Mouse (Mus musculus) midbrain, embryonic 16.5 days (tissue): ENCODE results near the gene Fgr. TPM values are rescaled to one million over a fixed set of nuclear protein-coding genes. Genes with fewer than 3 reads are reported as not detected.

Experiments
- ATAC-seq: fragments of 200-750 bp; cut with Nextera tagmentation; 2 replicates; pipeline ENCODE4 v1.8.0; 2017; ENCODE audit warnings: moderate TSS enrichment
- H3K27ac ChIP-seq: fragments of 300-500 bp; sonication (generic); 2 replicates; pipeline ENCODE4 v1.5.1; 2014; ENCODE audit warnings: mild to moderate bottlenecking, low read length, mixed read lengths
- H3K27me3 ChIP-seq: fragments of 300-500 bp; sonication (generic); 2 replicates; pipeline ENCODE4 v1.6.1; 2014; ENCODE audit warnings: low read depth, low read length, mixed read lengths; ENCODE audit not compliant: control insufficient read depth, insufficient read depth
- H3K36me3 ChIP-seq: fragments of 300-500 bp; sonication (generic); 2 replicates; pipeline ENCODE4 v1.6.1; 2014; ENCODE audit warnings: mild to moderate bottlenecking, low read length, moderate library complexity, mixed read lengths; ENCODE audit not compliant: control insufficient read depth, insufficient read depth
- H3K4me1 ChIP-seq: fragments of 300-500 bp; sonication (generic); 2 replicates; pipeline ENCODE4 v1.6.1; 2014; ENCODE audit warnings: mild to moderate bottlenecking, low read length, mixed read lengths; ENCODE audit not compliant: control insufficient read depth, insufficient read depth
- H3K4me2 ChIP-seq: fragments of 300-500 bp; sonication (generic); 2 replicates; pipeline ENCODE4 v1.6.1; 2014; ENCODE audit warnings: mild to moderate bottlenecking, low read length, mixed read lengths
- H3K4me3 ChIP-seq: fragments of 300-500 bp; sonication (generic); 2 replicates; pipeline ENCODE4 v1.5.1; 2014; ENCODE audit warnings: low read depth, mild to moderate bottlenecking, low read length, moderate library complexity, mixed read lengths
- H3K9ac ChIP-seq: fragments of 300-500 bp; sonication (generic); 2 replicates; pipeline ENCODE4 v1.6.1; 2014; ENCODE audit warnings: low read depth, low read length, mixed read lengths
- H3K9me3 ChIP-seq: fragments of 300-500 bp; sonication (generic); replicated peaks from 2 replicates; pipeline ENCODE4 v1.6.1; 2014; ENCODE audit warnings: mild to moderate bottlenecking, low read length, mixed read lengths; ENCODE audit not compliant: control insufficient read depth, poor library complexity, severe bottlenecking
- WGBS: fragments of 180-500 bp; shearing (Covaris S2); extraction: QIAGEN DNeasy Blood & Tissue Kit; methylation state at CpG from one replicate; pipeline ENCODE4 v1.1.7; 2014; 5-methylcytosine and 5-hydroxymethylcytosine counted together
- polyA plus RNA-seq: library from polyadenylated mRNA; unstranded; fragments of >200 nt; fragmentation: Nextera tagmentation; extraction: Ambion mirVana; gene quantifications from 2 replicates; pipeline ENCODE4 v1.2.1, GENCODE M21; 2015

Fgr gene
- polyA plus RNA-seq, 1 experiment from 2014 or later: 0.05 TPM

DNA sequence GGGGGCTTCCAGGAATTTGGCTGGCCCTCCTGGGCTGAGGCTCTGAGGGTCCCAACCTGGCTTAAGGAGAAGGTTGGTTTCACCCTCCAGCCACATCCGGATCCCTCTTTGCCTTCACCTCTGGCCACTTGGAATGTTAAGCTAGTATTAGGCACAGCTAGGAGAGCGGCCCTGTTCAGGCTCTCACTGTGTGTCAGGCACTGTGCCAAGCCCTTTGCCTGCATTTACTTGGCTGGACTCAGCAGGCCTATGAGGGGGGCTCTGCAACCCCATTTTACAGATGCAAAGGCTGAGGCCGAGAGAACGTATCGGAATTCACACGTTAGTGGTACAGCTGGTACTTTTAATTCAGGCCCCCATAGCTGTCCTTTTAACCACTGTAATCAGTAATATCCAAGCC, 49.7 kb downstream of the Fgr start:
- Histone ChIP-seq H3K4me3 (no peak overlapping the region), H3K9ac (no peak overlapping the region), H3K9me3 (no peaks in the 10 kb centered on the region), H3K27me3 (no peaks in the 10 kb centered on the region), H3K27ac (peak overlapping the region; percentile 72), H3K4me2 (peak overlapping the region; percentile 51; the same call in 1 of the 2 replicates), H3K4me1 (peaks cover 83% of the 10 kb centered on the region), H3K36me3 (peaks cover 3% of the 10 kb centered on the region; the same call in 1 of the 2 replicates)
- ATAC-seq: no peak
- 72% methylated on average over 6 of the region's 6 CpGs for WGBS

DNA sequence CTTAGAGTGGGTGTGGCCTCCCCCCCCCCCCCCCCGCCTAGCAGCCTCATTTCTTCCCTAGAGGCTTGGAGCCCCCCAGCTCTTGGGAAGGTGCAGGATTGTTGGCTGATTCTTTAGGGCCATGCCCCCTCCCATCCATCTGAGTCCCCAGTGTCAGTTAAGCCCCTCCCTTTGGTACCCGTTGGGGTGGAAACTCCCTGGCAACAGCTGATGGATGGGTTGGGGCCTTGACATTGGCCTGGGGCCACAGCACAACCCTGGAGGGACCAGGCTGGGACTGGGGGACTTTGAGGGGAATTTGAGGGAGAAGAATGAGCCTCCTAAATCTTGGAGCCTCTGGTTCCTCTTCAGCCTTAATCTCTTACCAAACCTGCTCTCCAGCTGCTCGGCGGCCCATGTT, 50.5 kb downstream of the Fgr start:
- WGBS: 10% methylated on average over 3 of the region's 4 CpGs
- peaks cover 3% of the 10 kb centered on the region; the same call in 1 of the 2 replicates for H3K36me3 ChIP-seq
- H3K9me3 ChIP-seq: no peaks in the 10 kb centered on the region
- no peak overlapping the region for H3K4me2 ChIP-seq
- H3K27me3 ChIP-seq: no peaks in the 10 kb centered on the region
- no peak overlapping the region for H3K4me3 ChIP-seq
- peak overlapping the region; percentile 47; the same call in 1 of the 2 replicates for H3K27ac ChIP-seq
- peak overlapping the region; percentile 33 for H3K9ac ChIP-seq
- ATAC-seq: no peak
- peaks cover 78% of the 10 kb centered on the region for H3K4me1 ChIP-seq

DNA sequence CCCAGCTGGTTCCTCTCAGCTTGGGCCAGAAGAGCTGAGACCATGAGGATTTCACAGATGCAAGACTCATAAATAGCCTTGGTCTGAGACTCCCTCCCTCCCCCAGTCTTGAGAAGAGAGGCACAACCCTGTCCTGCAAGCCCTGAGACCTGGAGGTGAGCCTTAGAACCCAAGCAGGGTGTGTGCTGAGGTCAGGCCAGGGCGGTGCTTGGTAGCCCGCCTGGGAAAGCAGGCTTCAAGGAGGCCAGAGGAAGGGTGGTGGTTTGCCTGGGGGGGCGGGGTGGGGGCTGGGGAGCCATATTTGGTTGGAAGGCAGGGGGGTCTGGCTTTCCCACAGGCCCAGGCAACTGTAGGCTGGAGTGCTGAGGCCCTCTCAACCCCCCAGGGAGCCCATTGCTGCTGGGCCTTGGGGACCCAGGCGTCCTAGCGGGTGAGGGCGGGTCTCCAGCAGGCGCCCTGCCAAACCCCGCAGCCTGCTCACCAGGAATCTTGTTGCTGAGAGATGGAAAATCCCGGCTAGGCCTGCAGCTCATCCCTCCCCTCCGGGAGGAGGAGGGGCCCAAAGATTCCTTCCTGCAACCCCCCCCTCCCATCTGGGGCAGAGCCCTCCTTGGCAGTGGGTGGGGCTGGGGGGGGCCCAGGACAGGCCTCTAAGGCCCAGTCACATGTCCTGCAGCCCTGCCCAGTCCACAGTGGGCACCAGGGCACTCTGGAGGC, 51.2 kb downstream of the Fgr start:
- no peak overlapping the region for H3K4me2 ChIP-seq
- peak overlapping the region; percentile 33 for H3K9ac ChIP-seq
- ATAC-seq: no peak
- no peaks in the 10 kb centered on the region for H3K9me3 ChIP-seq
- peaks cover 3% of the 10 kb centered on the region; the same call in 1 of the 2 replicates for H3K36me3 ChIP-seq
- 11% methylated on average over 10 of the region's 10 CpGs for WGBS
- H3K27ac ChIP-seq: peak overlapping the region; percentile 47; the same call in 1 of the 2 replicates
- no peak overlapping the region for H3K4me3 ChIP-seq
- peaks cover 72% of the 10 kb centered on the region for H3K4me1 ChIP-seq
- no peaks in the 10 kb centered on the region for H3K27me3 ChIP-seq

DNA sequence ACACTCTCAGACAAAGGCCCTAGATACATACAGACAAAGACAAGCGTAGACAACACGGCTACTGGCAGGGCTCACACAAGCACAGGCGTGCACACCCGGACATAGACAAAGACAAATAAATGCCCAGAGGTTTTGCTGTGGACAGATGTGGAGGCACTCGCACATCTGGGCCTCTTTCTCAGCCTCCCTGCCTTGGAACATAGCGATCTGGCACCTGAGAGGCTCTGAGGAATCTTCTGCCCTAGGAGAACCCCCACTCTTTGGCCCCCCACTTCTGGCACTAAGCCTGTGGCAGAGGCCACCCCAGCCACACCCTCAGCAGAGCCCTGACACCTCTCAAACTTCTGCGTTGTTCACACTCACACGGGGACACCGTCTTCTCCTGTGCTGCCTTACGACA, 52.4 kb downstream of the Fgr start:
- H3K27me3 ChIP-seq: no peaks in the 10 kb centered on the region
- H3K27ac ChIP-seq: no peak overlapping the region; the same call in 1 of the 2 replicates
- ATAC-seq: no peak
- H3K4me3 ChIP-seq: no peak overlapping the region
- no peak overlapping the region for H3K9ac ChIP-seq
- no peak overlapping the region for H3K4me2 ChIP-seq
- H3K4me1 ChIP-seq: peaks cover 60% of the 10 kb centered on the region
- no peaks in the 10 kb centered on the region for H3K9me3 ChIP-seq
- WGBS: 72% methylated on average over 10 of the region's 10 CpGs
- peaks cover 3% of the 10 kb centered on the region; the same call in 1 of the 2 replicates for H3K36me3 ChIP-seq

DNA sequence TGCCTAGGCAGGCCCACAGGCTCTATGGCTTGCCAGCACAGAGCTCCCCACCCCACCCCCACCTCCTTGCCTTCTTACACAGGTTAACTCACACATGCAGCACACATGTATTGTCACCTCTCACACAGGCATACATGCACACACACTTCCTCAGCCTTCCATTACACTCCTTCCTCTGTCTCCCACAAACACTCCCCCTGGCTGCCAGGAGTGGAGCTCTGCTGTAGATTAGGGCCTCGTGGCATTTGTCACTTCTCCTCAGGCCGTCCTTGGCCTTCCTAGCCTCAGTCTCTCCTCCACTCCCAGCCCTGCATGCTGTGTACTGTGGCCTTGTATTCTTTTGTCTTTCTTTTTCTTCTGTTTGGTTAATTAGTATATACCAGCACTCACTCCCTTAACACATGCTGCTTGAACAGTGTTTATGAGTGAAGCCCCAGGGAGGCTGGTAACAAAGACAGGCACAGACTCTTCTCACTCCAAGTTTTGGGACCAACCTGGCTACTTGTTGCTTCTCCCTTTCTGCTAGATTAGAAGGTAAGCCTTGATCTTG, 53.0 kb downstream of the Fgr start:
- peaks cover 54% of the 10 kb centered on the region for H3K4me1 ChIP-seq
- 10% methylated on average over 2 of the region's 2 CpGs for WGBS
- ATAC-seq: no peak
- no peak overlapping the region for H3K27ac ChIP-seq
- H3K4me3 ChIP-seq: no peak overlapping the region
- no peak overlapping the region for H3K9ac ChIP-seq
- H3K36me3 ChIP-seq: peaks cover 3% of the 10 kb centered on the region; the same call in 1 of the 2 replicates
- no peaks in the 10 kb centered on the region for H3K9me3 ChIP-seq
- H3K4me2 ChIP-seq: no peak overlapping the region
- H3K27me3 ChIP-seq: no peaks in the 10 kb centered on the region

DNA sequence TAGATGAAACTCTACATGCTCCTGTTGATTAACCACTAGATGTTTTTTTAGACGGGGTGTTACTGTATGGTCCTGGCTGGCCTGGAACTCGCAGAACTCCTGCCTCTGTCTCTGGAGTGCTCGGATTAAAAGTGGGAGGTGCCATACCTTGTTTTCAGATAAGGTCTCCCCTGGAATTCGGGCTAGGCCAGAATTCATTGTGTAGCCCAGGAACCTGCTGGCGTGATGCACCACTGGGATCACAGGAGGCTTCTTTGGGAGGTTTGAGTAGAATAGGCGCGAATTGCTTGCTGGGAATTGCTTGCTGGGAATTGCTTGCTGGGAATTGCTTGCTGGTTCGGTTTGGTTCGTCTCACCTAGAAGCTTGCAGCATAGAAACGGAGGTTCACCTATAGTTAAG, 53.8 kb downstream of the Fgr start:
- H3K9ac ChIP-seq: no peak overlapping the region
- peaks cover 3% of the 10 kb centered on the region; the same call in 1 of the 2 replicates for H3K36me3 ChIP-seq
- no peak overlapping the region for H3K27ac ChIP-seq
- ATAC-seq: no peak
- H3K27me3 ChIP-seq: no peaks in the 10 kb centered on the region
- H3K9me3 ChIP-seq: no peaks in the 10 kb centered on the region
- 61% methylated on average over 10 of the region's 10 CpGs for WGBS
- no peak overlapping the region for H3K4me3 ChIP-seq
- no peak overlapping the region for H3K4me2 ChIP-seq
- H3K4me1 ChIP-seq: peaks cover 46% of the 10 kb centered on the region

DNA sequence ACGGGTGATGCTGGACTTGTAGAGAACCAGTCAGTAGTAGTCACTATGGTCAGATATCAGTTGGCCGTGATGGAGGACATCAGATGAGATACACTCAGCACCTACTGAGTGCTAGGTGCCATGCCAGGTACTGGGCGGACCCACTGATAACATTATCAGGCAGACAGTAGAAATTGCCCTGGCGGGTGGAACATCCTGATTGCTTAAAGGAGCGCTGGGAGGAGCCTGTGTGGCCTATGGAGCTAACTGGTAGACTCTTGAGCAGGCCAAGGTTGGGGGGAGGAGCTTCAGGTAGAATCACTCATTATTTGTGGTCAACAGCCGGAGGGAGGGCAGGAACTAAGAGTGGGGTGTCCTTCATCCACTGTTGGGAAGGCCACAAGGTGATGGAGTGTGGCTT, 54.3 kb downstream of the Fgr start:
- WGBS: 92% methylated on average over 6 of the region's 6 CpGs
- Histone ChIP-seq H3K4me2 (no peak overlapping the region), H3K9ac (no peak overlapping the region), H3K9me3 (no peaks in the 10 kb centered on the region), H3K27ac (no peak overlapping the region), H3K4me1 (peaks cover 41% of the 10 kb centered on the region), H3K27me3 (no peaks in the 10 kb centered on the region), H3K4me3 (no peak overlapping the region), H3K36me3 (peaks cover 3% of the 10 kb centered on the region; the same call in 1 of the 2 replicates)
- ATAC-seq: no peak

DNA sequence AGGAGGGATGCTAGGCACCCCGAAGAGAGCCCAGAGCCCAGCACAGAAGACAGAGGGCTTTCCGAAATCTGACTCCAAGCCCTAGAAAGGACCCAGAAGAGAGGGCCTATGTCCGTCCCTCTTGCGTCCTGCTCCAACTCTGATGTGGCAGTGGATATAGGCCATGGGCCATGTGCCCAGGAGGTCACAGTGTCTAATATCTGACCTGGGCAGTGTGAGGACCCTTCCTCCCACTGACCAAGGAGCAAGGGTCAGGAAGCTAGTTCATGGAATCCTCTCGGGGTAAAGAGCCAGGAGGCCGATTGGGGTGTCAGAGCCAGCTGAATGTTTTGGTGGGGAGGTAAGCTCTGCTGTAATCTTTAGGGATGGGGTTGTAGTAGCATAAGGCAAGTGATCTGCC, 55.0 kb downstream of the Fgr start:
- Histone ChIP-seq H3K27ac (no peak overlapping the region), H3K4me2 (no peak overlapping the region), H3K4me3 (no peak overlapping the region), H3K9me3 (no peaks in the 10 kb centered on the region), H3K36me3 (peaks cover 3% of the 10 kb centered on the region; the same call in 1 of the 2 replicates), H3K27me3 (no peaks in the 10 kb centered on the region), H3K9ac (no peak overlapping the region), H3K4me1 (peaks cover 35% of the 10 kb centered on the region)
- 89% methylated on average over 6 of the region's 6 CpGs for WGBS
- ATAC-seq: no peak

DNA sequence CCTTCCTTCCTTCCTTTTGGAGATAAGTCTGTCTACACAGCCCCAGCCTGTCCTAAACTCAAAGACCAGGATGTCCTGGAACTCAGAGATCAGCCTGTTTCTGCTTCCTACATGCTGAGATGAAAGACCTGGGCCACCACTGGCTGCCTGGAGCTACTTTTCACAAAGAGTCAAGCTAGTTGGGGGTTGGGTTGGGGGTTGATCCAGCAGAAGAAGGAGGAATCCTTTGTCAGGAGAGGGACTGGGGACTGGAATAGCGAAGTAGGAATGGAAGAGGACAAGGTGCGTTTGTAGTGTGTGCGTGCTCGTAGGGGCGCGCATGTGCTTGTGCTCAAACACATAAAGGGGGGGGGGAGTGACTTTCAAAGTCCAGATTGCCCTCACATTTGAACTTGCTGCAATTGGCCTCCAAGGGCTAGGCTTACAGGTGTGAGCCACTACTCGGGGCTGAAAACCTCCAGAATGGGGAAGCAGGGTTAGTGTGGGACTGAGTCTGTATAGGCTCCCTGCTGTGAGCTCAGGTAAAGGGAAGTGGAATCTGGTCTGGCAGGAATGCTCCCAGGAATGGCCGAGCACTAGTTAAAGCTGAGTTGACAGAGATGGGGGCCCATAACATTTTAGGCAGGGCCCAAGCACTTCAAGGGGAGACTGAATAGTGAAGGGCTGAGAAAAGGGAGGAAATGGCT, 58.7 kb downstream of the Fgr start:
- no peak overlapping the region for H3K27ac ChIP-seq
- H3K36me3 ChIP-seq: no peaks in the 10 kb centered on the region
- ATAC-seq: no peak
- no peak overlapping the region for H3K4me2 ChIP-seq
- H3K9me3 ChIP-seq: no peaks in the 10 kb centered on the region
- no peak overlapping the region for H3K9ac ChIP-seq
- peaks cover 6% of the 10 kb centered on the region for H3K4me1 ChIP-seq
- no peak overlapping the region for H3K4me3 ChIP-seq
- 95% methylated on average over 8 of the region's 8 CpGs for whole genome bisulfite sequencing
- no peaks in the 10 kb centered on the region; the same call in 1 of the 2 replicates for H3K27me3 ChIP-seq
